Mouse (Mus musculus): ENCODE measurements at regions not wholly inside any gene's neighbourhood (a gene's known extent, or its start where the extent isn't known, plus 50 kb on each side); places are given as distances from the start of the nearest gene placed in this dataset.

- no peak for ATAC-seq
- no peaks in the 10 kb centered on the region for H3K4me1 ChIP-seq (ENCODE audit: control insufficient read depth, insufficient read depth, low read length)
- H3K9ac ChIP-seq (ENCODE audit: low read depth, low read length): no peak overlapping the region
- WGBS: 53% methylated on average over 4 of the region's 4 CpGs
- H3K27me3 ChIP-seq (ENCODE audit: control insufficient read depth, insufficient read depth, low read depth, low read length): no peaks in the 10 kb centered on the region
- H3K9me3 ChIP-seq (replicated peaks; ENCODE audit: control insufficient read depth, low read length, poor library complexity, severe bottlenecking): no peaks in the 10 kb centered on the region
- no peak overlapping the region for H3K27ac ChIP-seq (ENCODE audit: low read length)
- no peak overlapping the region for H3K4me2 ChIP-seq (ENCODE audit: low read length)
- no peak overlapping the region for H3K4me3 ChIP-seq (ENCODE audit: low read depth, low read length)
- H3K36me3 ChIP-seq (ENCODE audit: control insufficient read depth, insufficient read depth, low read length): no peaks in the 10 kb centered on the region
Observed at GRCm38 (mm10) chr6:148588971-148589370, 144.8 kb upstream of the Tmtc1 start.

DNA sequence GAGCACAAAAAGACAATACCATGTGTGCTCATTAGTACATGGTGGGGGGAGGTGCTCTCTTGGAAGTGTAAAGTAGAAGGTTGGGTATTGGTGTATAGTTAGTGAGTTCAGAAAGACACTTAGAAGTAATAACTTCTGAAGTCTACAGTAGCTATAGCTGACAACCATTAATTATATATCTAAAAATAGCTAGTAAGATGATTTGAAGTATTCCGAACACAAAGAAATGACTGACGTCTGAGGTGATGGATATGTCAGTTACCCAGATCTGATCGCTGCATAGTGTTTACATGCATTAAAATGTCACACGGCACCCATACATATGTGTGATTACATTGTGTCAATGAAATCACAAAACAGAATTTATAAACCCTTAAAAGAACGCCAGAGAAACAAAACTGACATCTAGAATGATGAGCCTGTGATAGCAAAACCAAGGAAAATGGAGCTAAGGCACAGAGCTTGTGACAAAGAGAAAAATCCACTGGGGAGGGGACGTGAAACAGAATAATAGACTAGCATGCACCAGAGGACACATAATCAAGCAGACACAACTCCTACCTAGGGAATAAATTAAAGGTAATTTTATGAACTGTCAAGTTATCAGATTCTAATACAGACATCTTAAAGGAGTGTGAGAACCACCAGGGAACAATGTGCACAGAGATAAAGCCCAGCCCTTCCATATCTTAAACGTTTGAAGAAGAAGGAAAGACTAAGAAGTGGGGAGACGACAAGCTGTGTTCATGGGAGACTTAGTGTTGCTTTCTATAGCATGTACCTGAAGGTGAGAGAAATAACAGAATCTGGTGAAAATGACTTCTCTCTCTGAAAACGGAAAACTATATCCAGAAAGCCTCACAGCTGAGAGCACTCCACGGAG, 142.5 kb upstream of the Tmtc1 start:
- ATAC-seq: peak; percentile 75
- 61% methylated on average over 10 of the region's 10 CpGs for WGBS

GRCm38 (mm10) chr6:148584126-148584525, 139.9 kb upstream of the Tmtc1 start:
- Histone ChIP-seq H3K4me2 (ENCODE audit: low read length) (no peak overlapping the region), H3K9ac (ENCODE audit: low read depth, low read length) (no peak overlapping the region), H3K4me3 (ENCODE audit: low read depth, low read length) (no peak overlapping the region), H3K27me3 (ENCODE audit: control insufficient read depth, insufficient read depth, low read depth, low read length) (no peaks in the 10 kb centered on the region), H3K9me3 (replicated peaks; ENCODE audit: control insufficient read depth, low read length, poor library complexity, severe bottlenecking) (no peaks in the 10 kb centered on the region), H3K4me1 (ENCODE audit: control insufficient read depth, insufficient read depth, low read length) (0 out of 2 replicates have a peak, but pooled peaks cover 2% of the 10 kb centered on the region), H3K27ac (ENCODE audit: low read length) (no peak overlapping the region), H3K36me3 (ENCODE audit: control insufficient read depth, insufficient read depth, low read length) (no peaks in the 10 kb centered on the region)
- 72% methylated on average over 2 of the region's 2 CpGs for WGBS
- no peak for ATAC-seq

More for the DNA sequence above, 142.5 kb upstream of the Tmtc1 start:
- H3K9me3 ChIP-seq (replicated peaks; ENCODE audit: control insufficient read depth, low read length, poor library complexity, severe bottlenecking): no peaks in the 10 kb centered on the region
- no peak overlapping the region for H3K4me2 ChIP-seq (ENCODE audit: low read length)
- no peak overlapping the region for H3K9ac ChIP-seq (ENCODE audit: low read depth, low read length)
- no peaks in the 10 kb centered on the region for H3K4me1 ChIP-seq (ENCODE audit: control insufficient read depth, insufficient read depth, low read length)
- no peaks in the 10 kb centered on the region for H3K27me3 ChIP-seq (ENCODE audit: control insufficient read depth, insufficient read depth, low read depth, low read length)
- H3K27ac ChIP-seq (ENCODE audit: low read length): no peak overlapping the region
- no peaks in the 10 kb centered on the region for H3K36me3 ChIP-seq (ENCODE audit: control insufficient read depth, insufficient read depth, low read length)
- H3K4me3 ChIP-seq (ENCODE audit: low read depth, low read length): no peak overlapping the region

DNA sequence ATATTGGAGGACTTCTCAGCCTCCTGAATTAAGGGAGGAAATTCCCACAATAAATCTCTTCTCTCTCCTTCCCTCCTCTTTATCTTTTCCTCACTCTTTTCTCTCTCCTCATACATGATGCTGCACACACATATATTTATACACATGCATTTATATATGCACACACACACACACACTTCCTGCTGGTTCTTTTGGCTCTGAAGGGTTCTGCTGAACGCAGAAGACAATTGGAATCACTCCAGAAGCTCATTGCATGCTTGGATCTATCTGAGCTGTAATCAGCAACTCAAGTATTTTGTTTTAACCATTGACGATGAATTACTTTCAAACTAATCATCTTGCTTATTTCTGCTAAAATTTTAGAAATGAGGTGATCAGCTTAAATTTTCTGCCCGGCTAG, 134.1 kb upstream of the Tmtc1 start:
- no peaks in the 10 kb centered on the region for H3K36me3 ChIP-seq (ENCODE audit: control insufficient read depth, insufficient read depth, low read length)
- H3K9me3 ChIP-seq (replicated peaks; ENCODE audit: control insufficient read depth, low read length, poor library complexity, severe bottlenecking): no peaks in the 10 kb centered on the region
- no peak overlapping the region for H3K27ac ChIP-seq (ENCODE audit: low read length)
- WGBS: 64% methylated on average over 3 of the region's 3 CpGs
- H3K4me1 ChIP-seq (ENCODE audit: control insufficient read depth, insufficient read depth, low read length): 0 out of 2 replicates have a peak, but pooled peaks cover 2% of the 10 kb centered on the region
- no peak overlapping the region for H3K4me3 ChIP-seq (ENCODE audit: low read depth, low read length)
- H3K9ac ChIP-seq (ENCODE audit: low read depth, low read length): no peak overlapping the region
- no peaks in the 10 kb centered on the region for H3K27me3 ChIP-seq (ENCODE audit: control insufficient read depth, insufficient read depth, low read depth, low read length)
- no peak for ATAC-seq
- no peak overlapping the region for H3K4me2 ChIP-seq (ENCODE audit: low read length)

DNA sequence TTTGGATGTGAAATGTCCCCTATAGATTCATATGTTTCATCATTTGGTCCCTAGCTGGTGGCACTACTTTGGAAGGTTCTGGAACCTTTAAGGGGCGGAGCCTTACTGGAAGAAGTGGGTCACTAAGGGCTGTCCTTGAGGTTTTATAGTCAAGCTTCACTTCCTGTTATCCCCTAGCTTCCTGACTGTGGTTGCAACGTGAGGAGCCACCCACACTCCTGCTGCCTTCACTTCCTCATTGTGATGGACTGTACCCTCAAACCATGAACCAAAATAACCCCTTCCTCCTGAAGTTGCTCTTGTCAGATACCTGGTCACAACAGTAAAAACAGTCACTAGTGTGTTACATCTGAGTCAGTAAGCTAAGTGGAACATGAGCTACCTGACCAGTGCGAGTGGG, 133.5 kb upstream of the Tmtc1 start:
- Histone ChIP-seq H3K9me3 (replicated peaks; ENCODE audit: control insufficient read depth, low read length, poor library complexity, severe bottlenecking) (no peaks in the 10 kb centered on the region), H3K27ac (ENCODE audit: low read length) (no peak overlapping the region), H3K4me2 (ENCODE audit: low read length) (no peak overlapping the region), H3K27me3 (ENCODE audit: control insufficient read depth, insufficient read depth, low read depth, low read length) (no peaks in the 10 kb centered on the region), H3K9ac (ENCODE audit: low read depth, low read length) (no peak overlapping the region), H3K4me1 (ENCODE audit: control insufficient read depth, insufficient read depth, low read length) (0 out of 2 replicates have a peak, but pooled peaks cover 2% of the 10 kb centered on the region), H3K36me3 (ENCODE audit: control insufficient read depth, insufficient read depth, low read length) (no peaks in the 10 kb centered on the region), H3K4me3 (ENCODE audit: low read depth, low read length) (no peak overlapping the region)
- no peak for ATAC-seq
- 86% methylated on average over 3 of the region's 3 CpGs for WGBS

DNA sequence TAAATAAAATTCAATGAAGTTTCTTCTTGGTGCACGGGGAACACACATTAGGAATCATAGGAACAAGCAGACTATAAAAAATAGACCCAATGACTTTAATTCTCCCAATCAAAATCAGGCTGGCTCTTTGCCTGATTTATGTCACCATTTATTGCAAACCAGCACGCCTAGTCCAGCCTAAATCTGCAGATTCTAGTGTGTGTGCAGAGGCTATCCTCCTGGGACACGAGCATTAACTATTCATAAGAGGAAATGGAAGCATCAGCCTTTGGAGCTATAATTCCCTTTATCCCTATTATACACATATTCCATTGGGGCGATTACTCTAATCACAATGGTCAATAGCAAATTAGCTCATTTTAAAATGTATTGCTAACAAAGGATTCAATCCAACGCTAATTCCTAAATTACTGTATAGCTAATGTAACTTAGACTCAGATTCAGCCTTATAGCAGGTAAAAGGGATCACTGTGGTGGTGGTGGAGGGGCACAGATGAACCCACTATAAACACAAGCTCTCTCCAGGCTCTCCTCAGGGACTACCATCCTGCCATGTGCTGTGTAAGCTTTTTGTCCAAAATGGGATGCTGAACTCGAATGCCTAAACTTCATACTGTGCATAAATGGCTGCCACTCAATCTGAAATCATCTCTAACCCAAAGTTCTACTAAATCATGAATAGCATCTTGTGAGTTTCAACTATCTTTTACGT, 130.7 kb upstream of the Tmtc1 start:
- no peak overlapping the region for H3K4me3 ChIP-seq (ENCODE audit: low read depth, low read length)
- H3K9me3 ChIP-seq (replicated peaks; ENCODE audit: control insufficient read depth, low read length, poor library complexity, severe bottlenecking): no peaks in the 10 kb centered on the region
- no peak overlapping the region for H3K9ac ChIP-seq (ENCODE audit: low read depth, low read length)
- no peaks in the 10 kb centered on the region for H3K36me3 ChIP-seq (ENCODE audit: control insufficient read depth, insufficient read depth, low read length)
- H3K4me1 ChIP-seq (ENCODE audit: control insufficient read depth, insufficient read depth, low read length): 0 out of 2 replicates have a peak, but pooled peaks cover 2% of the 10 kb centered on the region
- H3K27me3 ChIP-seq (ENCODE audit: control insufficient read depth, insufficient read depth, low read depth, low read length): no peaks in the 10 kb centered on the region
- WGBS: 64% methylated on average over 7 of the region's 7 CpGs
- H3K27ac ChIP-seq (ENCODE audit: low read length): no peak overlapping the region
- H3K4me2 ChIP-seq (ENCODE audit: low read length): no peak overlapping the region
- peak; percentile 45; the same call in 1 of the 2 replicates for ATAC-seq

DNA sequence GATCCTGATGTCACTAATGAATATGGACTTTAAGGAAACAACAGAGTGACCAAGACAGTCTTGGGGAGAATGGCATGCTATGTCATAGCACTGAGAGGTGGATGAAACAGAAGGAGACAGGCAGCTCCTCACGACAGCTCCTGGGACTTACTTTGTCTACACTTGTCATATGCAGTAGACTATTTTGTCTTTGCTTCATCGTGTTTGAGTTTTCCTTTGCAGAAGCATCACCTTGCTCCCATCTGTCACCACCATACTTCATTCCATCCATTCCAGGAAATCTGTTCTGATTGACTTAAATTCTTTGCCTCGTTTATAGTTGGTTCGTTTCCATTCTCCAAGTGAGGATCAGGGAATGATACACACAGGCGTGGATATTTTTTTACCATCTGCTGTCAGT, 128.0 kb upstream of the Tmtc1 start:
- H3K4me2 ChIP-seq (ENCODE audit: low read length): no peak overlapping the region
- no peak overlapping the region for H3K4me3 ChIP-seq (ENCODE audit: low read depth, low read length)
- H3K4me1 ChIP-seq (ENCODE audit: control insufficient read depth, insufficient read depth, low read length): no peaks in the 10 kb centered on the region
- no peaks in the 10 kb centered on the region for H3K36me3 ChIP-seq (ENCODE audit: control insufficient read depth, insufficient read depth, low read length)
- no peaks in the 10 kb centered on the region for H3K27me3 ChIP-seq (ENCODE audit: control insufficient read depth, insufficient read depth, low read depth, low read length)
- H3K9ac ChIP-seq (ENCODE audit: low read depth, low read length): no peak overlapping the region
- no peak overlapping the region for H3K27ac ChIP-seq (ENCODE audit: low read length)
- H3K9me3 ChIP-seq (replicated peaks; ENCODE audit: control insufficient read depth, low read length, poor library complexity, severe bottlenecking): no peaks in the 10 kb centered on the region
- 89% methylated on average over 5 of the region's 5 CpGs for WGBS
- no peak for ATAC-seq

DNA sequence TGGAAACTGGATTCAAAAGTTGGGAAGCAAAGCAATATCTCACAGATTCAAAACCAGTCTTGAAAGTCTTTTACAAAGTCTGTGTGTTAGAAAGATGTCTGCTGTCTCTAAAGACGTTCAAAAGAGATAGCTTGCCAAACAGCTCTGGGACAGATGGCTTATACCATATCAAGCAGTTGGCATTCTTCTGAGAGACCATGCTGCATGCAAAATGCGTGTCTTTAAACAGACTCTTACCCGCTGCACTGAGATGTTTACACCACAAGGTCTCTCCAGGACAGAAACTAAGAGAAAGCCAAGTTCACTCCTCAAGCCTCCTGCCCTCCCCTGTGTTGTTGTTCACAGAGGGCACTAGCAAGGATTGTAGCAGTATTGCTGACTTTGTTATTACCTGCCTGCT, 127.5 kb upstream of the Tmtc1 start:
- no peak for ATAC-seq
- Histone ChIP-seq H3K9ac (ENCODE audit: low read depth, low read length) (no peak overlapping the region), H3K27ac (ENCODE audit: low read length) (no peak overlapping the region), H3K4me3 (ENCODE audit: low read depth, low read length) (no peak overlapping the region), H3K4me1 (ENCODE audit: control insufficient read depth, insufficient read depth, low read length) (no peaks in the 10 kb centered on the region), H3K4me2 (ENCODE audit: low read length) (no peak overlapping the region), H3K9me3 (replicated peaks; ENCODE audit: control insufficient read depth, low read length, poor library complexity, severe bottlenecking) (no peaks in the 10 kb centered on the region), H3K27me3 (ENCODE audit: control insufficient read depth, insufficient read depth, low read depth, low read length) (no peaks in the 10 kb centered on the region), H3K36me3 (ENCODE audit: control insufficient read depth, insufficient read depth, low read length) (no peaks in the 10 kb centered on the region)
- 82% methylated on average over 3 of the region's 3 CpGs for WGBS

- Histone ChIP-seq H3K4me1 (ENCODE audit: control insufficient read depth, insufficient read depth, low read length) (no peaks in the 10 kb centered on the region), H3K27me3 (ENCODE audit: control insufficient read depth, insufficient read depth, low read depth, low read length) (no peaks in the 10 kb centered on the region), H3K27ac (ENCODE audit: low read length) (no peak overlapping the region), H3K9me3 (replicated peaks; ENCODE audit: control insufficient read depth, low read length, poor library complexity, severe bottlenecking) (no peaks in the 10 kb centered on the region), H3K4me3 (ENCODE audit: low read depth, low read length) (no peak overlapping the region), H3K9ac (ENCODE audit: low read depth, low read length) (no peak overlapping the region), H3K4me2 (ENCODE audit: low read length) (no peak overlapping the region), H3K36me3 (ENCODE audit: control insufficient read depth, insufficient read depth, low read length) (no peaks in the 10 kb centered on the region)
- 19% methylated on average over 2 of the region's 2 CpGs for WGBS
- no peak for ATAC-seq
Observed at GRCm38 (mm10) chr6:148564146-148564545, 120.0 kb upstream of the Tmtc1 start.

All from midbrain, embryonic 16.5 days (tissue).